Mouse (Mus musculus): Measurements from ENCODE around the gene Aldh8a1.

DNA sequence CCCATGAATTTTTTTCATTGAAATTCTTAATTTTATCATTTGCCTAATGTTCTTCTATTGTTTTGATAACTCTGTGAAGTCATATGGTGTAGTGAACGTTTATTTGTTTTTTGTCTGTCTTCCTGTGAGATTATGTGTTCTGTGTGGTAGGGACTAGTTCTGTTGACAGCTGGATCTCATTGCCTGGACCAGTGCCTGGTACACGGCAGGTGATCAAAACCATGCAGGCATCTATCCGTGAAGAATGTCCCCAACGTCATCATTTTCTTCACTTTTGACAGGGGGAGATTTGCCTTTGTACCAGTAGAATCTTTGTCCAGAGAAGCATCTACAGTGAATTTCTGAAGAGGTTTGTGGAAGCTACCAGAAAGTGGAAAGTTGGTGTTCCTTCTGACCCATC lies 14.2 kb downstream of the Aldh8a1 start:
- TF ChIP-seq CTCF (IDR thresholded peaks at IDR 0.05; ENCODE audit: low read depth, low read length) (no peak), POLR2A (IDR thresholded peaks at IDR 0.05; ENCODE audit: extremely low read depth, insufficient read depth, low read length) (no peak)
